Mouse (Mus musculus) hindbrain, postnatal 0 days (tissue): Measurements from ENCODE around the gene Zfp760. TPM values are rescaled to one million over a fixed set of nuclear protein-coding genes. Genes with fewer than 3 reads are reported as not detected.
A peak's percentile ranks its signal among the peaks of the same experiment; 100 is the strongest.
"Not testable (repeated sequence)": the region's sequence is repeated elsewhere in the genome, so short reads cannot be mapped to it uniquely, and the experiment has no call there.

ENCODE experiments used
- ATAC-seq: fragments of 200-750 bp; cut with Nextera tagmentation; 2 replicates; pipeline ENCODE4 v1.8.0; 2017; ENCODE audit warnings: mild to moderate bottlenecking, moderate TSS enrichment, moderate library complexity
- DNase-seq: peaks from one replicate; pipeline ENCODE4 v3.0.0-alpha.2; 2015; ENCODE audit warnings: low spot score
- H3K27ac ChIP-seq: fragments of 300-500 bp; sonication (generic); 2 replicates; pipeline ENCODE4 v1.5.1; 2014; ENCODE audit warnings: mild to moderate bottlenecking
- H3K27me3 ChIP-seq: fragments of 300-500 bp; sonication (generic); 2 replicates; pipeline ENCODE4 v1.6.1; 2014; ENCODE audit warnings: low read length, mixed read lengths; ENCODE audit not compliant: insufficient read depth
- H3K36me3 ChIP-seq: fragments of 300-500 bp; sonication (generic); 2 replicates; pipeline ENCODE4 v1.6.1; 2014; ENCODE audit warnings: low read length, mixed read lengths; ENCODE audit not compliant: insufficient read depth
- H3K4me1 ChIP-seq: fragments of 300-500 bp; sonication (generic); 2 replicates; pipeline ENCODE4 v1.6.1; 2014; ENCODE audit warnings: antibody characterized with exemption, low read length, mixed read lengths; ENCODE audit not compliant: insufficient read depth
- H3K4me2 ChIP-seq: fragments of 300-500 bp; sonication (generic); 2 replicates; pipeline ENCODE4 v1.6.1; 2014; ENCODE audit warnings: low read depth, mild to moderate bottlenecking, low read length, moderate library complexity, mixed read lengths
- H3K4me3 ChIP-seq: fragments of 300-500 bp; sonication (generic); 2 replicates; pipeline ENCODE4 v1.5.1; 2014; ENCODE audit warnings: low read length
- H3K9ac ChIP-seq: fragments of 300-500 bp; sonication (generic); replicated peaks from 2 replicates; pipeline ENCODE4 v1.6.1; 2014; ENCODE audit warnings: mild to moderate bottlenecking, low read length, moderate library complexity, mixed read lengths
- H3K9me3 ChIP-seq: fragments of 300-500 bp; sonication (generic); 2 replicates; pipeline ENCODE4 v1.6.1; 2016; ENCODE audit warnings: low read length, mixed read lengths
- CTCF ChIP-seq: IDR thresholded peaks from 2 replicates; pipeline ENCODE4 v1.5.1; 2016; ENCODE audit warnings: antibody characterized with exemption, control low read depth, low read depth
- WGBS: fragments of 180-500 bp; shearing (Covaris S2); extraction: QIAGEN DNeasy Blood & Tissue Kit; methylation state at CpG from one replicate; pipeline ENCODE4 v1.1.7; 2014; 5-methylcytosine and 5-hydroxymethylcytosine counted together
- polyA plus RNA-seq: library from polyadenylated mRNA; unstranded; fragments of >200 nt; fragmentation: Nextera tagmentation; extraction: Ambion mirVana; gene quantifications from 2 replicates; pipeline ENCODE4 v1.2.1, GENCODE M21; 2015
- total RNA-seq: library from RNA; depleted of rRNA; stranded (reverse); fragments of >200 nt; gene quantifications from 2 replicates; pipeline ENCODE4 v1.2.3, GENCODE M21; 2014; rRNA removed

Gene Zfp760
- total RNA-seq, result 3.7 and 4.6 TPM in 2 replicates
- polyA plus RNA-seq, result 4.7 and 5.6 TPM in 2 replicates

DNA sequence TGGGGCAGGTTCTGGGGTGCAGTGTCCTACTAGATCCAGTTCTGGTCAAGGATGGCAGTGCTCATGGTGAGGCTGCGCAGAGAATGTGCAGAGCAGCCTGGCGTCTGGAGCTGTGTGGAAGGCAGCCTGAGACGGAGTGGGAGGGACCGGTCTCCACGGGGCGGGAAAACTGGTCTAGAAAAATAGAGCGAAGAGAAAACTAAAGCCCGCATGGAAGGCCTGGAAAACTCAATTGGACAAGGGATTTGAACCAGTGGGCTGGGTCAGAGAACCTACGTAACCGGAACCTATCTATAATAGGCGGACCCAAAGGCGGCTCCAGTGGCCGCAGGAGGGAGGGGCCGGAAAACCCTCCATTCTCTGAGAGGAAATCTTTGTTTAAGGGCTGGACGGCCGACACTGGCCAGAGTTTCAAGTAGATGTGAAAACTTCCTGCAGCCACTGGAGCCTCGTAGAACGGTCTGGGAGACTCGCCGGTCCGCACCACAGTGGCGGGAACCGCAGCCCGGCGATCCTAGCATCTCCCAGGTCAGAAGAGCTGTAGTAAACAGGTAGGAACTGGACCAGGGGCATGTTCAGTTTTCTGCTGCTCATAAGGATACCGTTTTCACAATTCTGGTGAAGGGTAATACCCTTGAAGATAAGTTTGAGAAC, at the start of gene Zfp760:
Gene Zfp760 (plus strand): TSS at position 399 of the 654 bp plus-strand sequence.
- peak; percentile 92 for DNase-seq
- peak; percentile 1; the same call in 1 of the 2 replicates for TF ChIP-seq CTCF
- Histone ChIP-seq H3K4me1 (0 out of 2 replicates have a peak, but pooled peaks cover 2% of the 10 kb centered on the region), H3K4me3 (peak within 1 kb of the TSS; percentile 71), H3K36me3 (no peaks in the 10 kb centered on the region), H3K9ac (peak within 1 kb of the TSS; percentile 64), H3K27me3 (no peaks in the 10 kb centered on the region), H3K27ac (peak within 1 kb of the TSS; percentile 88), H3K4me2 (peak within 1 kb of the TSS; percentile 72), H3K9me3 (no peaks in the 10 kb centered on the region)
- 4% methylated on average over 26 of the region's 26 CpGs for WGBS
- ATAC-seq, result peak; percentile 99

DNA sequence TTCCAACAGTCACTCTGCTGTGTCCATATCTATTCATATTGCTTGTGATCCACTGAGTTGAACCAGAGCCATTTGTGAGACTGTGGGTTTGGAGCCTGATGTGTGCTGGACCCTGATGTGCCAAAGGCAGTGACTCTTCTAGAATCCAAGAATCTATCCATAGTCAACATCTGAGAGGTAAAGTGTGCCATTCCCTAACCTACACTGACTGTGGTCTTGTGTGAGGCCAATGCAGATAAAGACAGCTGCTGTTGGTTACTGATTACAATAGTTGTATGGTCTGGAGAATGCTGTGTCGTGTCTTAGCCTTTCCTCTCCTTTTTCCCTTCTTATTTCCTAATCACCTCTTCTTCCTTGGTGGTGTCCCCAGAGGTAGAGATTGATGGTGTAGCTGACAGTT, 28.7 kb upstream of the Zfp760 start:
- H3K4me1 ChIP-seq, H3K4me3 ChIP-seq, H3K4me2 ChIP-seq, ATAC-seq, H3K9me3 ChIP-seq, H3K36me3 ChIP-seq, H3K27me3 ChIP-seq, DNase-seq, H3K9ac ChIP-seq: not testable (repeated sequence)
- 32% methylated on average over 1 of the region's 1 CpGs for WGBS
- H3K27ac ChIP-seq, result 0 out of 2 replicates have a peak overlapping the region, but pooled peaks have one; percentile 71

DNA sequence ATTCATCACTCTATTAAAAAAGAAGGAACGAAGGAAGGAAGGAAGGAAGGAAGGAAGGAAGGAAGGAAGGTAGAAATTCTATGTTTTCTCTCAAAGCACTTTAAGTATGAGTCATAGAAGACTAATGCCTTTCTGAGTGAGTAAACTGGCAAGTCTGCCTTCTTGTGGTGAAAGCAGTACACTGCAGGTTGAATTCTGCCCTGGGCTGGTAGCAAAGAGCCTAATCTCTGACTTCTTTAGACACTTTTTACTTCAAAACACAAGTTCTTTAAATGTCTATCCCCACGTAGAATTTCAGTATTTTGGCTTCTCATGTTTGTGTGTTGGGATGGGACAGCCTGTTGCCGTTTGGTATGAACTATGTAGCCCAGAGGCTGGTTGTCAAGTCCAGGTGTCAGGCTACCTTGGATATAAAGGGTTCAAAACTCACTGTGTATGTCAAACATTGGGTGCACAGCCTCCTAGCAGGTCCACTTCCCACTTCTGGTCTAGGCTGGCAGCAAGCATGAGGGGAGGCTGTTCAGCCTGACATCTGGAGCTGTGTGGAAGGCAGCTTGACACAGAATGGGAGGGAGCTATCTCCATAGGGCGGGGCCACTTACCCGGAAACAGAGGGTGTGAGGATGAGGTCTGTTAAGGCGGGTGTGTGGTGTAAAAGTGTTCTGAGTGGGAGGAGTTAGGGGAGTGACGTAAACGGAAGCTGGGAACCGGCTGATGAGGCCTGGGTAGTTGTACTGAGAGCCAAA, 28.1 kb upstream of the Zfp760 start:
- Histone ChIP-seq H3K4me2 (peak overlapping the region; percentile 54), H3K27me3 (no peaks in the 10 kb centered on the region), H3K4me1 (no peaks in the 10 kb centered on the region), H3K9ac (peak overlapping the region; percentile 24; the same call in 1 of the 2 replicates), H3K9me3 (no peaks in the 10 kb centered on the region), H3K4me3 (peak overlapping the region; percentile 43), H3K36me3 (no peaks in the 10 kb centered on the region), H3K27ac (peak overlapping the region; percentile 71)
- ATAC-seq, result peak; percentile 99
- peak; percentile 89 for DNase-seq
- WGBS, result 5% methylated on average over 9 of the region's 9 CpGs
- TF ChIP-seq CTCF, result peak; percentile 71

DNA sequence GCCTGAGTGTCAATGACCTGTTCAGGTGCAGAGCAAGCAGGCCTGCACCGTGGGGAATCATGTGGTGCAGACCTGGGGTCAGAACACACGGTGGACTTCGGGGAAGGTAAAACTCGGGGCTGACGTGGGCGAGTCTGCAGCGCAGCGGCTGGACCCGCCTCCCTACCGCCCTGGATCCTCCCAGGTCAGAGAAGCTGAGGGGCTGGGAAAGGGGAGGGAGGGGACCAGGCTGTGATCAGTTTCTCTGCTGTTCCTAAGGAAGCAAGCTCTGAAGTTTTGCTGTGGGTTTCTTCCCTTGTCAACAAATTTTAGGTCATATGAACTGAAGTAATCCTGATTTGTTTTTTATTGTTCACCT, 27.5 kb upstream of the Zfp760 start:
- H3K27ac ChIP-seq, result peak overlapping the region; percentile 71
- H3K9ac ChIP-seq, result peak overlapping the region; percentile 24; the same call in 1 of the 2 replicates
- peak overlapping the region; percentile 54 for H3K4me2 ChIP-seq
- peak; percentile 92 for ATAC-seq
- not testable (repeated sequence) for H3K27me3 ChIP-seq, H3K9me3 ChIP-seq, DNase-seq, H3K36me3 ChIP-seq, H3K4me1 ChIP-seq
- peak overlapping the region; percentile 43 for H3K4me3 ChIP-seq
- 0% methylated on average over 10 of the region's 10 CpGs for WGBS

DNA sequence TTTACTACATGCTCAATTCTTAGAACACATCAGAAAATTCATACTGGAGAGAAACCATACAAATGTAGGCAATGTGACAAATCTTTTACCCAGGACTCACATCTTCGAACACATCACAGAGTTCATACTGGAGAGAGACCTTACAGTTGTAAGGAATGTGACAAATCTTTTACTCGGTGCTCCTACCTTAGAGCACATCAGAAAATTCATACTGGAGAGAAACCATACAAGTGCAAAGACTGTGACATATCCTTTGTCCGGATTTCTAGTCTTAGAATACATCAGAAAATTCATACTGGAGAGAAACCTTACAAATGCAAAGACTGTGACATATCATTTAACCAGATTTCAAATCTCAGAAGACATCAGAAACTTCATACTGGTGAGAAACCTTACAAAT, 16.0 kb upstream of the Zfp760 start, which contains the start of gene Gm10226:
Gene Gm10226 (plus strand): TSS at position 301 of the 400 bp plus-strand sequence.
- DNase-seq (no peak), ATAC-seq (no peak)
- Histone ChIP-seq H3K4me3 (no peak within 1 kb of the TSS), H3K4me1 (no peaks in the 10 kb centered on the region), H3K9me3 (no peaks in the 10 kb centered on the region), H3K4me2 (no peak within 1 kb of the TSS), H3K27ac (no peak within 1 kb of the TSS), H3K27me3 (no peaks in the 10 kb centered on the region), H3K9ac (no peak within 1 kb of the TSS), H3K36me3 (peaks cover 5% of the 10 kb centered on the region; the same call in 1 of the 2 replicates)
- no peak for TF ChIP-seq CTCF
- 94% methylated on average over 3 of the region's 3 CpGs for WGBS

DNA sequence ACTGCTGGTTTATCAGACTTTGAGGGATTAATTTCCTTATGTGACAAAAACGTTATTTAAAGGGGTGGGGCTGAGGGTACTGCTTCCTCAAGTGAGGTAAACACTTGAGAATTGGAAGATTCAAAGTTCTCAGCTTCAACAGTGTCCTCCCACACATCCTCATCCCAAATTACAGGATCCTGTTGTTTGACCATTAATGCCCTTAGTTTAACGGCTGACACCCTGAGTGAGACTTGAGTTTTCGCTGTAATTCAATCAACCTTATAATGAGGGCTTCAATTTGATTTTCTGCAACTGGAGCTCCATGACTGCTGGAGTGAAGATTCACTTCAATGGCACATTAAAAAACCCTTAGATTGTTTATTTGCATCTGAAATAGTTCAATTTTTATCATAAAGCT, 14.2 kb upstream of the Zfp760 start:
- no peaks in the 10 kb centered on the region for H3K4me1 ChIP-seq
- peaks cover 5% of the 10 kb centered on the region; the same call in 1 of the 2 replicates for H3K36me3 ChIP-seq
- H3K4me3 ChIP-seq, result no peak overlapping the region
- no peaks in the 10 kb centered on the region for H3K9me3 ChIP-seq
- ATAC-seq (no peak), DNase-seq (no peak)
- no peak for TF ChIP-seq CTCF
- H3K27me3 ChIP-seq, result no peaks in the 10 kb centered on the region
- H3K27ac ChIP-seq, result no peak overlapping the region
- no peak overlapping the region for H3K4me2 ChIP-seq
- 84% methylated on average over 3 of the region's 3 CpGs for WGBS
- H3K9ac ChIP-seq, result no peak overlapping the region
